Mouse (Mus musculus) c-Kit-positive CD71-negative TER-119-negative erythroid progenitor cells, embryonic 14.5 days (primary cell): ENCODE data around the gene Bri3.

Source experiments
- DNase-seq: peaks from one replicate; pipeline ENCODE4 v3.0.0-alpha.2; 2013; ENCODE audit warnings: low read depth

The Bri3 gene

DNA sequence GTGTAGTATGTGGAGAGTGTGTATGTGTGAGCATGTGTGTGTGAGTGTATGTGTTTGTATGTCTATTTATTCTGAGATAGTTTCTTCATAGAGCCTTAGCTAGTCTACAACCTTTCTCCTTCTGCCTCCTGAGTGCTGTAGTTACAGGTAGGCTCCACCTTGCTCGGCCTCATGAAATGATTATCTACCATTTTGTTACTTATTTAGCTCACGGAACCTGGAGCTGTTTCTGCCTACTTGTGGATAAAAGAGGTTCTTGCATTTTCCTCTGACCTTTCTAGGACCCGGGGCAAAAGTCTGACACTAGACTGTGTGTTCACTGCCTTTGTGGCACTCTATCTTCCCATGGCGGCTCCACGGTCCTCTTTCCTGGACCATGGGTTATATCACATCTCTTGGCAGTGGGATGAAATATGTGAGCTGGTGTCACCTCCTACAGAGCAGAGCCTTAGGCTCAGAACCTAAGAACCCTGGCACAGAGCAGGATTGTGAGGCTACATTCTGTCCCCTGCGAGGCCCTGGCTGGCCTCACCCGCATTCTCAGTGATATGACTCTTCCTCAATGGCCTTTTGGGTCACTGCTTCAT is at the start of gene Bri3:
Gene Bri3 (plus strand): TSS at position 537 of the 587 bp plus-strand sequence.
- DNase-seq = no peak

DNA sequence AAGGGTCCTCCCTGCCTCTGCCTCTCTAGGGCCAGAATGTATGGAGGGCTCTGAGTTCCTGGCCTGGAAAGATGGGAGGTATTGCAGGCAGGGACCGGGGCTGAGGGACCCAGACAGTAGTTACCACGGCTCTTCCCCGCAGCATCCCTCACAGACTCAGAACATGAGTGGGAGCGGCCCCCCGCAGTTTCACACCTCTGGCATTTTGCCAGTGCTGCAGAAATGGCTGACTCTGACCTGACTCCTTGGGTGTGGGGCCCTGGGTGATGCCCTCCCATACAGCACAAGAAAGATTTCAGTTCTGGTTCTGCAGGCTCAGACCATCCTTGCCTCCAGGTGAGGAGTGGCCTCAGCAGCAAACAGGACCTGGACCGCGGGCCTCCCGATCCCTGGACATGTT is 48.7 kb upstream of the Bri3 start:
- no peak for DNase-seq

DNA sequence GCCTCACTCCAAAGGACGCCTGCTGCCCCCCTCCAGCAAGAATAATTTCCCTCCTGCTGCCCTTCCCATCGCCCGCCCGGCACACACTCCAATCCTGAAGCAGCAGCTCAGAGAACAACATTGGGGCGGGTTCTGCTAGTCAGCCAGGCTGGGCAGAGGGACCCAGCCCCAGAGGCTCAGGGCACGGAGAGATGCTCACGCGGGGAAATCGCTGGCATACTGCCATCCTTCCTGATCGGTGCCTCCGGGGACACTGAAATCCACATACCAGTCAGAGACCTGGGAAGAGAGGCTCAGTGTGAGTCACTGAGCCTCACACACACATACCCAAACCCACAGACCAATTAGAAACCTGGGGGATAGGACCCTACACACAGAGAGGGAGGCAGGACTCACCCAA is 43.6 kb upstream of the Bri3 start:
- DNase-seq = no peak

DNA sequence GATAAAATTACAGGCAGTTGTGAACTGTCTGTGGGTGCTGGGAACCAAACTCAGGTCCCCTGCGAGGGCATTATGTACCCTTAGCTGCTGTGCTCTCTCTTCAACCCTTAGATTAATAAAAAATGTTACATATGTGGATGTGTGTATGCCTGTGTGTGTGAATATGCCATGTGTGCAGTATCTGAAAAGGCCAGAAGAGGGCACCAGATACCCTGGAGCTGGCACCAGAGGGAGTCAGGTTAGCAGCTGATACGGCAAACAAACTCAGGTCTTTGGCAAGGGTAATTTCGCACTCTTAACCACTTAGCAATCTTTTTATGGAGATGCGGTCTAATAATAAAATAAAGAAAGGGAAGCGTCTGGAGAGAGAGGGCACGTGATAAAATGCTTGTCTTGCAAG is 41.8 kb upstream of the Bri3 start:
- DNase-seq = no peak

DNA sequence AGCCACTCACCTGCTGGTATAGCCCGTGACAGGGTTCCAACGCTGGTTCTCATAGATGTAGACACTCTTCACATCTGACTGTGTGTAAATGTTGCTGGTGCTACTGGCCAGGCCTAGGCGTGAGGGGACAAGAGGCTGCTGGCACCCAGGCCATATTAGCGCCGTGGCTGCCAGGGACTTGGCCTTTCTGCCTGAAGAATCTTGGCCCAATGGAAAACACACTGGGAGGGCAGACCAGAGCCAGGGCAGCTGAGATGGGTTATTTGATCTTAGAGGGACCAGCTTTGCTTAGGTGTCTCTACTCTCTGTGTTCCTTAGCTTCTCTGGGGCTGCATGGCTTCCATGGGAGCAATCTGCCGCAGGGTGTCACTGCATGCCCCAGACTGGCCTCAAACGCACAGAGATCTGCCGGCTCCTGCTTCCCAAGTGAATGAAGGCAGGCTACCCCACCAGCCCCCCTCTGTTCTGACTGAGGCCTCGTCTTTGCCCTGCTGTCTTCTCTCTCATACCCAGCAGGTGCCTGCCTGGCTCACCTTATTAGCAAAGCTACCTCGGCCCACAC is 40.8 kb upstream of the Bri3 start:
- DNase-seq = no peak

DNA sequence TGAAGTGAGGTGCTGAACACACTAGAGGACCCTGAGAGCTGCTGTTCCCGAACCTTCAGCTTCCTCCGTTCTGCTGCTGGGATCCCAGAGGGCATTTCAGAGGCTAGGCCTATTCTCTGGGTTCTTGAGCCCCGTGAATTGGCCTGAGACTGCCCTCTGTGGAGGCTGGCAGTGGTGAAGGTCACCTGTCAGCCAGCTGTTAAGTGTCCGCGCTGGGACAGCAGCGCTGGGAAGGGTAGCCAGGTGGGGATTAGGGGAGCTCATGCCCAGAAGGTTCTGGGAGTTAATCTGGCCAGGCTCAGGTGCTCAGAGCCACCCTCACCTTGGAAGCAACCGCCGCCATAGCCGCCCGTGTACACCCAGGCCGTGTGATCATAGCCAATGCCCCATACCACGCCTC is 39.9 kb upstream of the Bri3 start:
- no peak for DNase-seq

DNA sequence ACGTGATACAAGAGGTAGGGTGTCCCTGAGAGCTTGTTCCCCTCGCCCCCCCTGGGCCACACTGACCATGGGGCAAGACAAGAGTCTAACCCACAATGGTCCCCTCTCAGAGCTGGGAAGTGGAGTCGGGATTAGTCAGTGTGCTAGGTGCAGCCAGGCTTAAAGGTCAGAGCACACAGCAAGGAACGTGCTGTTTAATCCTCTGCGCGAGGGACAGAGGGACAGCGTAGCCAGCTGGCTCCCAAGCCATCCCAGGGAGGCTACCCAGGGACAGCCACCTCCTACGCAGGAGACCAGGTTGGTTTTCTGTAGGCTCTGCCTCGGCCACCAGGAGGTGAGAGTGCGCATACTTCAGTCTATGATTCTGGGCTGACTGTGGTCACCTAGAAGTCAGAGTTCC is 39.3 kb upstream of the Bri3 start:
- DNase-seq = no peak

DNA sequence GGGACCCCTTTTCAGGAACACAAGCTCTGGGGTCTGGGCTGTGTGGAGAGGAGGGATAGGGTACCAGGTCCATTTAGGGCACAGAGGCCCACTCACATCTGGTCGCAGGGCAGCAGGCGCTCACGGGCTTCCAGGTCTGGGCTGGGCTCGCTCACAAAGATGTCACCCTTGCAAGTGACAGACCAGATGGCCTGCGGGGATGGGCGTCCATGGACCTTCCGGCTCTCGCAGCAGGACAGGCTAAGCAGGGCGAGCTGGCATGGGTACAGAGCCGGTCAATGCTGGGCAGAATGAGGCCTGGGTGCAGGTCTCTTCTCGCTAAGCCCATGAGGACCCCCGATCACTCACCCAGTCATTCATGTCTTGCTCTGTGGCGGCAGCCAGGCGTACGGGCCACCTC is 38.2 kb upstream of the Bri3 start:
- no peak for DNase-seq

DNA sequence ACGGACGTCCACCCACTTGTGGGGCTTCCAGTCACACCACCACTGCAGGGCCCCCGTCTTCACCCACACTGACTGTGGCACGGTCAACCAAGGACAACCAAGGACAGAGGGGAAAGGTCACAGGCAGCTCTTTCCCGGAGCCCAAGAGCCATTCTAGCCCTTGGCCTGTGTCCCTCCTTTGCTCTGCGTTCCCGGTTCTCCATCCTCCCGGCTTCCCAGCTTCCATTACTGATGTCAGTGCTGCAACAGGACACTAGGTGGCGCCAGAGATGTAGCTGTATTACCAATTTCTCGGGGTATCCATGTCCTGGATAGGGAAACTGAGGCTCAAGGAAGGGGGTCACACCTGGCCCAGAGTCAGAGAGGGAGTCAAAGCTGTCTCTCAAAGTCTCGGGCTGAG is 36.8 kb upstream of the Bri3 start:
- DNase-seq = no peak

DNA sequence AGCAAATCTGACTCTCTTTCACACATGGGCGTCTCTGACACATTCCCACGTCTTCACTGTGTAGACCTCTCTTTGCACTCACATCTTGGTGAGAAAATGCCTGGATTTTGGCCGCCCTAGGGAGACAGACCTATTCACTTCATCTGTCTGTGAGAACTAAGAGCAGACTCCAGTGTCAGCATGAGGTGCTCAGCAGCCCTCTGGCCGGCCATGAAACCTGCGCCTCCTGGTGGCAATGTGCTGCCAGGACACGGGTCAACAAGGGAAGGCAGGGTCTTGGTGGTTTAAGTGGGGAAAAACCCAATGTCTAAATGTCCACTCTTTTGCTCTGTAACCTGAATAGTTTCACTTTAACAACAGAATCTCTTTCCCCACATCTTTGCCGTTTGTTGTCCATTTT is 29.8 kb upstream of the Bri3 start:
- no peak for DNase-seq

DNA sequence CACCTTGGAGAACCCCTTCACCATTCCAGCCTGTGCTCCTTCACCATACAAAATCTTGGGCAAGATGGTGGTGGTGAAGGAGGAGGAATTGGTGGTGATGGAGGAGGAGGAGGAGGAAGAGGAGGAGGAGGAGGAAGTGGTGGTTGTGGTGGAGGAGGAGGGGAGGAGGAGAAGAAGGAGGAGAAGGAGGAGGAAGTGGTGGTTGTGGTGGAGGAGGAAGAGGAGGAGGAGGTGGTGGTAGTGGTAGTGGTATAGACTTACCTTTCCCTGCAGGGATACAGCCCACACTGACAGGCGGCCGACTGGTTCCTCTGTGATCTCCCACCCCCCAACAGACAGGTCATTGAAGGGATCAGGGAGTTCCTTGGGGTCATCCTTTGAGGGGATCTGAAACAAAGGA is 28.2 kb upstream of the Bri3 start:
- DNase-seq = no peak

DNA sequence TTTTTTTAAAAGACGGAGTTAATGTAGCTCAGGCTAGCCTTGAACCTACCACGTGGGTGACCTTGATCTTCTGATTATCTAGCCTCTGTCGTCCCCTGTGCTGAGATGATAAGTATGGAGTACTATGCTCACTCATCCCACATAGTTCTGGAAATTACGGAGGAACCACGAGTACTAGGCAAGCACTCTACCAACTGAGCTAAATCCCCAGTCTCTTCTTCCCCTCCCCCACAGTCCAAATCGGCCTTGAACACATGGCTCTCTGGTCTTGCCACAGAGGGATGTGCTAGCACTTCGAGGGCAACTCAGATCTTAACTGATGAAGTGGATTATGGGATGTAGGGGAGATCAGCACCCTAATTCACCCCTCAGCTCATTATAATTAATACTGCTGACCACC is 26.2 kb upstream of the Bri3 start:
- no peak for DNase-seq

DNA sequence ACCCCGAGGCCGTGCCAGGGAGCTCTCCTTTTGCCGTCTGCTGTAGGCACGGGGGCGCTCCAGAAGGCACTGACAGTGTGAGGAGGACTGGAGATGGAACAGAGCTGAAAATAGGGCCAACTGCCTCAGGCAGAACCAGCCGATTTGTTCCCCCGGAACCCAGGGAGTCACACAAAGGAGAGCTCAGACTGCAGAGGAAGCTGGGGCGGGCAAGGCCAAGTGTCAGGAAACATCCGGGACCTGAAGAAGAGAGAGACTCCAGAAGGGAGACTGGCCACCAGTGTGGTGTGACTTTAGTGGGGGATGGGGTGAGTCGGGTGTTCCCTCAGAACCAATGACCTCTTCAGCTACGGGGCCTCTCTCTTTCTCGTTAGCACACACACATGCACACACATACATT is 24.9 kb upstream of the Bri3 start:
- no peak for DNase-seq

DNA sequence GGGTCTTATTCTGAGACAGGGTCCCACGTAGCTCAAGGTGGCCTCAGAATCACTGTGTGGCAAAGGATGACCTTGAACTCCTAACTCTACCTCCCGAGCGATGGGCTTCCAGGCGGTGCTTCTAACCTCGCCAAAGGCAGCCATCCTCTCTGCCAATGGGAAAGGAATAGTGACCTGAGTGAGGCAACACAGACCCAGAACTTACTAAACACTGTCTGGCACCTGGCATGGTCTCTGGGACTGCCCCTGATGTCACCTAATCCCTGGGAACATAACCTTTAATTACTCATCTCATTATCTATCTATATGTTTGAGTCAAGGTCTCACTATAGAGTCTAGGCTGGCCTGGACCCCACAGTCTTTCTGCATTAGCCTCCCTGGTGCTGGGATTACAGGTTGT is 24.3 kb upstream of the Bri3 start:
- no peak for DNase-seq

DNA sequence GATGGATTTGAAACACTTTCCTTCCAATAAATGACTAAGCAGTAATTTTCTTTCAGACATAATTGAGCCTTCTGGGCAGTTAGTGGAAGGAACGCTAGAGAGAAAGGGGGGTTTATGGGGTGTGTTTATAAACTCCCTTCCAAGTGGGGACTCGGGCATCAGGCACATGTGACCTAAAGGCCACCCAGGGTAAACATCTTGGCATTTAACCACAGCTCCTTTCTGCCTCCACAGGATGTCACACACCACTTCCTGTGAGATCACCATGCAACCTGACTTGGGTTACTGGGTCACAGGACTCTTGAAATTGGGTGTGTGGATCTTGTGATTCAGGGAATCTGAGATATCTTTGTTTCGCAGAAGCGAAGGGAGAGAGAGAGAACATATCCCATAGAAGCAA is 22.9 kb upstream of the Bri3 start:
- peak; percentile 46 for DNase-seq

DNA sequence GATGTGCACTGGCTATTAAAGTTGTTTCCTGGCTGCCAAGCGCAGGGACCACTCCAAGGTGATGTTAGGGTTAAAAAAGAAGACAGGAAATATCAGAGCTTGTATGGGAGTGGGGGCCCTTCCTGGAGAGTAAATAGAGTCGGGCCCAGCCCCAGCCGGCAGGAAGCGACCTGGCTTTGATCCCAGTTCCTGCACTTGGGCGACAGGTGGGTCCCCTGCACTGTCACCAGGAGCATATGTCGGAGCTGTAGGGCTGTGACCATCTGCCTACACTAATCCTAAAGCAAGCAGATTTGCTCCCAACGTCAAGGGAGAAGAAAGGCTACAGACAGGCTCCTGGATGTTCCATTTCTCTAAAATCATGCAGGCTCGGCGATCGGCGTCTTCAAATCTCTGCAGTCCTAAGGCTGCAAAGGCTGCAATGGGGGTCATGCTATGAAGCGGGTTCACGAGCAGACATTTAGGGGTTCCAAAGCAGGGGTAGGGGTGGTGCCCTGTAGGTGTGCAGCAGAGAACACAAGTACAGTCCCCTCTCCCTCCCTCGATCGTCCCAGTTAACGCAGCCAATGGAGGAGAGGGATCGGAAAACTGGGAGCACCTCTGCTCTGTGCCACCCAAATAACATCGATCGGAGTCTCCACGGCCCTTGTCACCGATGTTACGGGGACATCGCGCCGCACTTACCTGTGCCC is 21.3 kb upstream of the Bri3 start:
- no peak for DNase-seq

DNA sequence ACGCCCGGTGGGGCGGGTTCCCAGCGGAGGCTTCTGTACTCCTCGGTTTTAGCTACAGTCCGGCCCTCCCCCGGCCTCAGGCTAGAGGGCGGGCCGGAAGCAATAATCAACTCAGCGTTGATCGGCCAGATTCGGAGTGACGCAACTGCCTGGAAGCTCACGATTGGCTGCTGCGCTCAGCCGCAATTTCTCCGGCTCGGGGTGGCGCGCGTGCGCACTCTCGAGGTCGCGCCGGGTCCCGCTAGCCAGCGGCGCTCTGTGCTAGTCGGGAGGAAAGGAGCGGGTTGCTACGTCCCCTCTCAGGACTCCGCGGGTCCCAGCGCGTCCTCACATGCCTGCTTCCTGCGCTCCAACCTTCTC is 20.8 kb upstream of the Bri3 start, which contains the start of gene Tecpr1:
Gene Tecpr1 (minus strand): TSS at position 113 of the 360 bp plus-strand sequence.
- peak; percentile 90 for DNase-seq

DNA sequence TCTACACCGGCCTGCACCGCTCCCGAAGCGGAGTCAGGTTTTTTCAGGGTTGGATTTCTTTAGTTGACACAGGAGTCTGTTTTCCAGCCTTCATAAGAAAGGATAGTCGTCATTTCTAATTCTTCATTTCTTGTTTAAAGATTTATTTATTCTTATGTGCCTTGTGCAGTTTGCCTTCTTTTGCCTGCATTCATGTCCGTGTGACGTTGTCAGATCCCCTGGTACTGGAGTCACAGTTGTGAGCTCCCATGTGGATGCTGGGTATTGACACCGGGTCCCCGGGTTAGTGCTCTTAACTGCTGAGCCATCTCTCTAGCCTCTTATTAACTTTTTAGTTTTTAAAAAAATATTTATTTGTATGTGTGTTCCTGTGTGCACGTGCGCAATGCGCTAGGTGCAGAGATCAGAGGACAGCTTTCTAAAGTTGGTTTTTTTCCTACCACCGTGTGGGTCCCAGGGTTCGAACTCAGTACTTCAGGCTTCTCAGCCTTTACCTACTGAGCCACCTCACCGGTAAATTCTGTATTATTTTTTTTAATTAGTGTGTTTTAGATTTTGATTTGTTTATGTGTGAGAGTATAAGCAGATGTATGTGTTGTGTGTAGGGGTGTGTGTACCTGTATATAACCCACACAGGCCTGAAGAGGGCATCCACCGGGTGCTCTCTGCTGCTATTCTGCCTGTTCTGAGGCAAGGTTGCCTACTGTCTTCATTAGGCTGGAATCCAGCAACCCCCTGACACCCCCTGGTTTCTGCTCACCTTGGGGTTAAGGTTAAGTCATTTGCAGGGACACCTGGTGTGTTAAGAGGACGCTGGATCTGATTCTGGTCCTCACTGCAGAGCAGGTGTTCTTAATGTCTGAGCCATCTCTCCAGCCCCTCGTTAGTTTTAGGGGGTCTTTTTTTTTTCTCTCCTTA is 20.1 kb upstream of the Bri3 start:
- DNase-seq = no peak

DNA sequence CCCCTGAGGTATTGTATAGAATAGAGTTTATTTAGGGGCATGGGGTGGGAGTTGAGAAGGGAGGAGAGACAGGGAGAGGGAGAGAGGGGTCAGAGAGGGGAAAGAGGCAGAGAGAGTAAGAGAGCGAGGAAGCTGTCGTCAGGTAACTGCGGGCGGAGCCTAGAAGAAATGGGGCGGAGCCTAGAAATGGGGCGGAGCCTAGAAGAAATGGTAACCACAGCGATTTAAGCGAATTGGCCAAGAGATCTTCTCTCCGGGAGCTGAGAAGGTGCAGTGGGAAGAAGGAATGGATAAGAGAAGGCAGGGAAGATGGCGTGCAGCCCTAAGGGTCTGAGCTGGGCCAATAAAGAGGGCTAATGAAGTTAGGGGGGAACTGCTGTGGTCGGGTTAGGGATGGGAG is 18.0 kb upstream of the Bri3 start:
- no peak for DNase-seq

DNA sequence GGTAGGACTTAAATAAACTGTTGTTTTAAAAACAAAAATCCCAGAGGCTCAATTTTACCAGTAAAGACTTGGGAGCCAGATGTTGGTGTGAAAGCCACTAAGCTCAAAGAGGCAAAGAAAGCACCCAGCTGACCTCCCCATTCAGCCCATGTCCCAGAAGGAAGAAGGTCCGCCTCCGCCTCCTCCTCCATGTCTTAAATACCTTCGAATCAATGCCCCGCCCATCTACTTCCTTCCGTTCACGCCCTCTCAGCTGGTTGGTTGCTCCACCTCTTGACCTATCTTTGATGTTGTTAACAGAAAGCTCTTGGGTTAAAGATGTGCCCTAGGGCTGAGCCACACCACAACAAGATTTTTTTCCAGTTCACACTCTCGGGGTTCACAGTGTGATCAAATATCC is 14.0 kb upstream of the Bri3 start:
- no peak for DNase-seq

DNA sequence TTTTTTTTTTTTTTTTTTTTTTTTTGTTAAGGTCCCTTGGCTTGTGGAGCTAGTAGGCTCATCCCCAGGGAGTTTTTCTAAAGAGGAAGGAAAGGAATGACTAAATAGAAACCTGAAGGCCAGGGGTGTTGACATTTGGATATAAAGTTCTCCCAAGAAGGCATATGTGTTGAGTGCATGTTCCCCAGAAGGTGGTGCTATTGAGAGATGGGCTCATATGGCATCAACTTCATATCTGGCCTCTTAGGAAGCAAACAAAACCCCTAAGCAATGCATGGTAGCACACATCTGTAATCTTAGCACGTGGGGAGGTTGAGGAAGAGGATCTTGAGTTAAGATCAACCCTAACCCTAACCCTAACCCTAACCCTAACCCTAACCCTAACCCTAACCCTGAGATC is 12.8 kb upstream of the Bri3 start:
- no peak for DNase-seq

DNA sequence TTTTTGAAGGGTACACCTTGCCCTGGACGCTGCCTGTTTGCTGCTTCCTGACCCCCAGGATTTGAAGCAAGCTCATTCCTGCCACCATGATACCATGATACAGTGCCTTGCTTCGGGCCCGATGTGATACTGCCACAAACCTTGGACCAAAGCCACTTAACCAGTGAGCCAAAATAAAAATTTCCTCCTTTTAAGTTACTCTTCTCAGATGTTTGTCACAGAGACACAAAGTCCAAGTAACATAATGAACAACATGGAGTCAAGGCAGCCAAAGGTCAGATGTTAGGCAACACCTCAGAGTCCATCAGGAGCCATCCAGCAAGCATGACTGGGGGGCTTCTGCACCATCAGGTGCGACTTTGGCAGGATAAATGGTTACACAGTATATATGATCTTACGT is 11.7 kb upstream of the Bri3 start:
- DNase-seq = no peak

DNA sequence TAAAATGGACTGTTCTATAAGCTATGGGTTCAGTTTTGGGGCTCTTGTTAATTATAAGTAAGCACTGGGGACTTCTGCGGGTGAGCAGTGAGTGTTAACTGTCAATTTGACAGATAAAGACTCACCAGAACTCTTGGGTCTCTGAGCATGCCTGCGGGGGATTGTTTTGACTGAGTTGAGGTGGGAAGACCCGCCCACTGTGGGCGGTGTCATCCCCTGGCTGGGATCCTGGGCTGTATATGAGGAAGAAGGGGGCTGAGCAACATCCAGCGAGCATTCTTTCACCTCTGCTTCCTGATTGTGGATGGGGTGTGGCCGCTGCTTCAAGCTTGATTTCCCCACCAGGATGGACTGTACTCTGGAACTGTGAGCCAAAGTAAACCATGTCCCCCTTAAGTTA is 10.0 kb upstream of the Bri3 start:
- DNase-seq = no peak
